Mouse (Mus musculus) ES-Bruce4 (cell line): Measurements from ENCODE around the gene Isg20l2. TPM values are rescaled to one million over a fixed set of nuclear protein-coding genes. Genes with fewer than 3 reads are reported as not detected.

ENCODE experiments used
- H3K27ac ChIP-seq: 2 replicates; pipeline ENCODE4 v1.5.1; 2012; ENCODE audit warnings: low read length, inconsistent platforms; ENCODE audit not compliant: insufficient read depth
- H3K27me3 ChIP-seq: 2 replicates; pipeline ENCODE4 v1.6.1; 2012; ENCODE audit warnings: mild to moderate bottlenecking, low read length, inconsistent platforms; ENCODE audit not compliant: control insufficient read depth, poor library complexity, insufficient read depth, severe bottlenecking
- H3K36me3 ChIP-seq: 2 replicates; pipeline ENCODE4 v1.6.1; 2012; ENCODE audit warnings: inconsistent platforms, mild to moderate bottlenecking, low read length, moderate library complexity; ENCODE audit not compliant: control insufficient read depth, poor library complexity, insufficient read depth, severe bottlenecking
- H3K4me1 ChIP-seq: one replicate; pipeline ENCODE4 v1.8.1; 2011; ENCODE audit warnings: low read length; ENCODE audit not compliant: control insufficient read depth, insufficient read depth
- H3K4me3 ChIP-seq: 2 replicates; pipeline ENCODE4 v1.5.1; 2011; ENCODE audit warnings: low read depth, mild to moderate bottlenecking, low read length
- H3K9ac ChIP-seq: 2 replicates; pipeline ENCODE4 v1.6.1; 2012; ENCODE audit warnings: low read depth, mild to moderate bottlenecking, inconsistent platforms; ENCODE audit not compliant: poor library complexity, severe bottlenecking
- H3K9me3 ChIP-seq: replicated peaks from 2 replicates; pipeline ENCODE4 v1.6.1; 2012; ENCODE audit warnings: mild to moderate bottlenecking, low read length, inconsistent platforms; ENCODE audit not compliant: control insufficient read depth, poor library complexity, insufficient read depth, severe bottlenecking
- CTCF ChIP-seq: IDR thresholded peaks from one replicate; pipeline ENCODE4 v1.8.1; 2011; ENCODE audit warnings: low read depth, low read length
- EP300 ChIP-seq: IDR thresholded peaks from 2 replicates; pipeline ENCODE4 v1.6.1; 2011; ENCODE audit warnings: low read depth, low read length; ENCODE audit not compliant: insufficient read depth
- POLR2A ChIP-seq: IDR thresholded peaks from one replicate; pipeline ENCODE4 v1.8.1; 2011; ENCODE audit warnings: low read length; ENCODE audit not compliant: insufficient read depth
- polyA plus RNA-seq: library from polyadenylated mRNA; stranded (reverse); fragments of >200 nt; gene quantifications from 2 replicates; pipeline ENCODE4 v1.2.4, GENCODE M21; 2011; ENCODE audit warnings: low read depth; ENCODE audit not compliant: missing spikeins, insufficient read depth, insufficient read length

Gene Isg20l2
- polyA plus RNA-seq, 1 experiment = 64.3 TPM

DNA sequence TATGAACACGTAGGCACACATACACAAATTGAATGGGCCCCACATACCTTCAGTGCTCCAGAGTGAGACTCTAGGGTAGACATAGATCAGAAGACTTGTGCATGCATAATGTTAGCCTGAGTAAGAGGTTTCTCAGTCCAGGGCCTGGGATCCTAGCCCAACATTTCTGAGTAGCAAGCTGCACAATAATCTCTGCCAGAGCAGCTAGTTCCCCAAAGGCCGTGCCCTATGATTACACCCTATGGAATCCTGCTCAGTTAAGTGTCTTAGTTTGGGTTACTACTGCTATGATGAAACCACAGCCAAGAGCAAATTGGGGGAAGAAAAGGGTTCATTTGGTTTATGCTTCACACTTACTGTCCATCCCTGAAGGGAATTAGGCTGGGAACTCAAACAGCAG is 12.4 kb downstream of the Isg20l2 start:
- Histone ChIP-seq H3K9me3 (no peaks in the 10 kb centered on the region), H3K4me3 (no peak overlapping the region), H3K27me3 (no peaks in the 10 kb centered on the region), H3K27ac (no peak overlapping the region), H3K36me3 (peaks cover 46% of the 10 kb centered on the region), H3K4me1 (peaks cover 9% of the 10 kb centered on the region), H3K9ac (no peak overlapping the region)
- TF ChIP-seq EP300 (no peak), CTCF (no peak), POLR2A (no peak)

- TF ChIP-seq CTCF = no peak
- H3K27ac ChIP-seq = no peak overlapping the region
- H3K9ac ChIP-seq = no peak overlapping the region
- peaks cover 35% of the 10 kb centered on the region for H3K36me3 ChIP-seq
- no peak overlapping the region for H3K4me3 ChIP-seq
- no peaks in the 10 kb centered on the region; the same call in 1 of the 2 replicates for H3K27me3 ChIP-seq
- no peaks in the 10 kb centered on the region for H3K9me3 ChIP-seq
- peaks cover 10% of the 10 kb centered on the region for H3K4me1 ChIP-seq
Observed at GRCm38 (mm10) chr3:87943586-87943985, 13.5 kb downstream of the Isg20l2 start.

DNA sequence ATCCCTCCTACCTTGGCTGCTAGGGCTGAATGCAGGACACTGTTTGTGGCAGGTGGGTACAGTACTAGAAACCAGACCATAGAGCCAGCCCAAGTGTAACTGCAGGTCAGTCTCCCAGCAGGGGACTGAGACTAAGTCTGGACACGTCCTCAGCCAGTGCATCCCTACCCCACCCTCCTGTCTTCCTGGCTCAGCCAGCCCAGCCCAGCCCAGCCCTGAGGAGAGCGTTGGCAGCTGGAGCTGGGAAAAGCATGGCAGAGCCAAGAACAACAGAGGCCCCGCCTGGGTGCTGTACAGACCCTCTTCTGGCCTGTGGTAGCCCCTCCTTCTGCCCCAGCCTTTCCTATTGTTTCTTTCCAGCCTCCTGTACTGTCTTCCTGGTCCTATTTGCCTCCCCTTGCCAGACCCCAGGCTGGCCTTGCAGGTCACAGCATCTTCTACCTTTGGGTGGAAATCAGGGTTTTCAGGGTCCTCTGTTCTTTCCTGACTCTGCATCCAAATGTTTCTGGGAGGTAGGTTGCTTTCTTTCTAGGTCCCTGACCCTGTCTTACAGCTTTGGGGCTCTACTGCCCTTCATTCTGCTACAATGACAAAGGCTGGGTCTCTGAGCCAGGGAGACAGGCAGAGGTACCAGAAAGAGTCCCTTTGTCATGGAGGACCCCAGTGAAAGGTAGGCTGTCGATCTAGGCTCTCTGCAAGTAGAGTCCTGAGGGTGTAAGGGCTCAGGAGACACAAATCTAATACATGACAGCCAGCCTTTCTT is 14.9 kb downstream of the Isg20l2 start:
- no peaks in the 10 kb centered on the region for H3K9me3 ChIP-seq
- H3K36me3 ChIP-seq = peaks cover 22% of the 10 kb centered on the region; the same call in 1 of the 2 replicates
- no peak overlapping the region for H3K4me3 ChIP-seq
- H3K9ac ChIP-seq = no peak overlapping the region
- peaks cover 11% of the 10 kb centered on the region for H3K4me1 ChIP-seq
- H3K27ac ChIP-seq = no peak overlapping the region
- TF ChIP-seq POLR2A (no peak), EP300 (0 out of 2 replicates have a peak, but pooled peaks have one; percentile 40), CTCF (no peak)
- H3K27me3 ChIP-seq = no peaks in the 10 kb centered on the region; the same call in 1 of the 2 replicates

DNA sequence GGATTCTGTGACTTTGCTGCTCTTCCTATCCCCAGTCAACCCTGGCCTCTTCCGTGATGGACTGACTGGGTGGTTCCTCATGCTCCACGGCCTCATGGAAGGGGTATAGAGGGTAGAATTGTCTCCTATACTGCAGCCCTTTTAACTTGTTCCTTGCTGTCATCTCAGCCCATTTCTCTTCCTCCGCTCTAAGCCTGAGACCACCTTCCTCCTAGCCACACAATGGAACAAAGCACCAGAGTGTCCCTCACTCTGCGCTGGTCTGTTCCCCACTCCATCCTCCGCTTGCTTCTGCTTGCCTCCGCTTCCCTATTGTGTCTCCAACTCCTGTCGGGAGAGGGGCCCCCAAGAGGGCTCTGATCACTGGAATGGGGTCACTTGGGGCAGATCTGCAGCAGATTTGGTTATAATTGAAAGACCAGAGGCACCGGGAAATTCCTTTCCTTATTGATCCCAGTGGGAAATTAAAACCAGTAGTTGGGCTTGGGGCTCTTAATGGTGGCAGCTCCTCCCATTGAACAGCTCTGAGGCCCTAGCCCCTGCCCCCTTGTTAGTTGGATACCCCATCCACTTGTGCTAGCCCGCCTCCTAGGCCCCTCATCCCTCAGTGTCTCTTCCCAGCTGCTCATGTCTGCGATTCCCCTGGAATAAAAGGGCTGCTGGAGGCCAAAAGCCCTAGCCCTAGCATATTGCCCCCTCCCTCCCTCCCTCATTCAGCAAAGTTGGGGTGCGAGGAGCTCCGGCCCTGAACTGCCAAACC is 15.8 kb downstream of the Isg20l2 start:
- Histone ChIP-seq H3K4me3 (no peak overlapping the region), H3K27ac (no peak overlapping the region), H3K4me1 (peaks cover 11% of the 10 kb centered on the region)

DNA sequence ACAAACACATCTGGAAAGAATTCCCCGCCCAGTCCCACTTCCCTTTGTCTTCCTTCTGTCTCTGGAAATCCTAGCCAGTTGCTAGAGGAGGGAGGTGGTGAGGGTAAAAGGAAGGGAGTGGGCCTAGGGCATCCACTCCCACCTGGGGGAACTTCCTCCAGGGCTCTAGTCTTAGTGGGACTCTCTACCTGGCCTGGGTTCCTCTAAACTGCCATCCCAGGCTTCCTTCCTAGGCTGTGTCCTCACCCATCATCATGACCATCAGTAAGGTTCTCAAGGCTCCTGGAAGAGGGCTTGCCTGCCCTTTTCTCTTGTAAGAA is 16.4 kb downstream of the Isg20l2 start:
- Histone ChIP-seq H3K27me3 (no peaks in the 10 kb centered on the region; the same call in 1 of the 2 replicates), H3K9ac (no peak overlapping the region), H3K36me3 (peaks cover 11% of the 10 kb centered on the region; the same call in 1 of the 2 replicates), H3K4me1 (peaks cover 11% of the 10 kb centered on the region), H3K9me3 (no peaks in the 10 kb centered on the region), H3K4me3 (no peak overlapping the region), H3K27ac (no peak overlapping the region)
- TF ChIP-seq EP300 (no peak), POLR2A (no peak)

More for the DNA sequence above, 15.8 kb downstream of the Isg20l2 start:
- TF ChIP-seq POLR2A (no peak), CTCF (no peak), EP300 (no peak)
- H3K9me3 ChIP-seq = no peaks in the 10 kb centered on the region
- peaks cover 16% of the 10 kb centered on the region; the same call in 1 of the 2 replicates for H3K36me3 ChIP-seq
- H3K27me3 ChIP-seq = no peaks in the 10 kb centered on the region; the same call in 1 of the 2 replicates
- H3K9ac ChIP-seq = no peak overlapping the region
